Mouse (Mus musculus) testis, adult 2 months (tissue): Measurements from ENCODE around the gene Rnd2. TPM values are rescaled to one million over a fixed set of nuclear protein-coding genes. Genes with fewer than 3 reads are reported as not detected.
"Not testable (repeated sequence)": the region's sequence is repeated elsewhere in the genome, so short reads cannot be mapped to it uniquely, and the experiment has no call there.

Source experiments
- H3K27ac ChIP-seq: fragments of 200-500 bp; 2 replicates; pipeline ENCODE4 v1.5.1; 2012; ENCODE audit warnings: low read depth, low read length; ENCODE audit not compliant: control insufficient read depth, insufficient read depth
- H3K27me3 ChIP-seq: fragments of 200-500 bp; 2 replicates; pipeline ENCODE4 v1.6.1; 2012; ENCODE audit warnings: mild to moderate bottlenecking, low read length, moderate library complexity; ENCODE audit not compliant: control insufficient read depth, insufficient read depth
- H3K36me3 ChIP-seq: fragments of 200-500 bp; 2 replicates; pipeline ENCODE4 v1.6.1; 2012; ENCODE audit warnings: mild to moderate bottlenecking, low read length; ENCODE audit not compliant: control insufficient read depth, insufficient read depth
- H3K4me1 ChIP-seq: fragments of 200-500 bp; 2 replicates; pipeline ENCODE4 v1.6.1; 2012; ENCODE audit warnings: low read length; ENCODE audit not compliant: control insufficient read depth, insufficient read depth
- H3K4me3 ChIP-seq: fragments of 200-500 bp; 2 replicates; pipeline ENCODE4 v1.5.1; 2012; ENCODE audit warnings: low read depth, mild to moderate bottlenecking, low read length, moderate library complexity, mixed read lengths; ENCODE audit not compliant: control insufficient read depth
- CTCF ChIP-seq: fragments of 200-500 bp; IDR thresholded peaks from 2 replicates; pipeline ENCODE4 v1.5.1; 2012; ENCODE audit warnings: low read depth, mild to moderate bottlenecking, inconsistent platforms, low read length, moderate library complexity; ENCODE audit not compliant: control insufficient read depth, insufficient read depth, insufficient replicate concordance
- POLR2A ChIP-seq: fragments of 200-500 bp; IDR thresholded peaks from 2 replicates; pipeline ENCODE4 v1.6.1; 2012; ENCODE audit warnings: low read depth, mild to moderate bottlenecking, inconsistent platforms, low read length, moderate library complexity; ENCODE audit not compliant: control insufficient read depth
- polyA plus RNA-seq: library from polyadenylated mRNA; depleted of rRNA; stranded (reverse); fragments of >200 nt; gene quantifications from 2 replicates; pipeline ENCODE4 v1.2.3, GENCODE M21; 2012

Rnd2 gene
- polyA plus RNA-seq, 1 experiment: 21.1 TPM

DNA sequence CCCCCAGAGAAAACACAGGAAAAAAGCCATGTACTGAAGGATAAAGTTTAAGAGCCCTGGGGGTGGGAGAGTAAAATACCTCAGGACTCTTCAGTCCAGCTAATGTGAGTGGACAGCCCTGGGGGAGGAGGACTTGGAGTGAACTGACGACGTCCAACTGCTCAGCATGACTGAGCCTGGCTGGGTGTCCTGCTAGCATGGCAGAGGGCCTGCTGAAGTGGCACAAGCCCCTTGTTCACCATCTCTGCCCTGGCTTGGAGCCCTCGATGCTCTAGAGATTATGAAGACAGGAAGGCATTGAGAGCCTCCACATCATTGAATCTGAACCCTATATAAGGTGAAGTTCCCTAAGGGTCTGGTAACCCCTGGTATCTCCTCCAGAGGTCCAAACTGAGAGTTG, 7.1 kb downstream of the Rnd2 start:
- Histone ChIP-seq H3K4me3 (no peak overlapping the region), H3K27me3 (no peaks in the 10 kb centered on the region), H3K4me1 (peaks cover 15% of the 10 kb centered on the region), H3K36me3 (no peaks in the 10 kb centered on the region), H3K27ac (no peak overlapping the region)
- TF ChIP-seq CTCF (no peak), POLR2A (no peak)

DNA sequence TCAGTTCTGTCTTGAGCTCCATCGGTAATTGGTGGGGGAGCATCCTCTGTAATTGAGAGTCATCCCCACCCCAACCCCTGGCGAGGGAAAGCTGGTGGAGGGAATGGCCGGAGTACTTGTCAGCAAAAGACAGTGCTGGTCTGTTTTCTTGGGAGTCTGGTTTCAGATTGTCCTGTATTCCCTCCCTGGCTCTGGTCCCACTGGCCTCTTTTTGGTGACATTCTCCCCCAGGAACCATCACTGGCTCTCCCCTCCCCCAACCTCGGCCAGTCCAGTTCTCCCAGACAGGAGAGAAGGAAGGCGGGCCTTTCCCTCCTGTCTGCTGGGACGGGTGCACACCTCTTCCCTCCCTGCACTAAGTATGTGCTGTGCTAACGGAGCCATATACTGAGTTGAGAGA, 7.5 kb downstream of the Rnd2 start:
- TF ChIP-seq CTCF (no peak), POLR2A (no peak)
- no peaks in the 10 kb centered on the region for H3K27me3 ChIP-seq
- no peak overlapping the region for H3K27ac ChIP-seq
- peaks cover 15% of the 10 kb centered on the region for H3K4me1 ChIP-seq
- H3K4me3 ChIP-seq: no peak overlapping the region
- H3K36me3 ChIP-seq: no peaks in the 10 kb centered on the region

DNA sequence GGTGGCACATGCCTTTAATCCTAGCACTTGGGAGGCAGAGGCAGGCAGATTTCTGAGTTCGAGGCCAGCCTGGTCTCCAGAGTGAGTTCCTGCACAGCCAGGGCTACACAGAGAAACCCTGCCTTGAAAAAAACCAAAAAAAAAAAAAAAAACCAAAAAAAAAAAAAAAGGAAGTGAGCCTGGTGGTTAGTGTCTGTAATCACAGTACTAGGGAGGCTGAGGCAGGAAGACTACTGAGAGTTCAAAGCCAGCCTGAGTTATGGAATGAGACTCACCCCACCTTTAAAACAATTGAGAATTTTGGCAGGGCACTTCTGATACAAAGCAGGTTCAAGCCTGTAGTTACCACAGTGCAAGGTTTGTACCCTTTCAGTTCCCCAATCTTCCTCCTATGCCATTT, 8.9 kb downstream of the Rnd2 start:
- not testable (repeated sequence) for H3K36me3 ChIP-seq, H3K4me3 ChIP-seq, H3K27ac ChIP-seq, H3K27me3 ChIP-seq
- H3K4me1 ChIP-seq: peaks cover 11% of the 10 kb centered on the region

DNA sequence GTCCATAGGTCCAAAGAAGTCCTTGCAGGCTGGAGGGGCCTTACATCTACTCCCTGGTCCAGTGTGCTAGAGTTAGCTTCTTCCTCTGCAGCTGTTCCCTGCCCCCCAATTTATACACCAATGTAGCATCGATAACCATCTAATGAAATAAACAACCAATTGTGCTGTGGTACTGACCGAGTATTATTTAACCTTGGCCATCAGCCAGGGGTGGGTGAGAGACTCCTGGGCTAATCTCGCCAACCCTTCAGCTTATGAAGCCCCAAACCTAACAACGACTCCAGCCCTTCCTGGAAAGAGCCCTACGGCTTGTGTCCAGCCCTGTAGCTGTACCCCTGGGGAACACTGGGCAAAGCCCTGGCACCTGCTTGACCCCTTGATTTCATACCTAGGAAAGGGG, 9.5 kb downstream of the Rnd2 start:
- Histone ChIP-seq H3K4me1 (peaks cover 12% of the 10 kb centered on the region), H3K27me3 (no peaks in the 10 kb centered on the region), H3K4me3 (no peak overlapping the region), H3K27ac (no peak overlapping the region), H3K36me3 (no peaks in the 10 kb centered on the region)
- no peak for TF ChIP-seq CTCF
- TF ChIP-seq POLR2A: no peak

DNA sequence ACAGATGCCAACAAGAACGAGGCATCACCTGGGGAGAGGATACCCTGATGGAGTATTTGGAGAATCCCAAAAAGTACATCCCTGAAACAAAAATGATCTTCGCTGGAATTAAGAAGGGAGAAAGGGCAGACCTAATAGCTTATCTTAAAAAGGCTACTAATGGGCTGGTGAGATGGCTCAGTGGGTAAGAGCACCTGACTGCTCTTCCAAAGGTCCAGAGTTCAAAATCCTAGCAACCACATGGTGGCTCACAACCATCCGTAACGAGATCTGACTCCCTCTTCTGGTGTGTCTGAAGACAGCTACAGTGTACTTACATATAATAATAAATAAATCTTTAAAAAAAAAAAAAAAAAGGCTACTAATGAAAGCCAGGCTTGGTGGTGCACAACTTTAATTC, 11.6 kb downstream of the Rnd2 start:
- not testable (repeated sequence) for H3K36me3 ChIP-seq, H3K27me3 ChIP-seq, H3K27ac ChIP-seq, H3K4me3 ChIP-seq
- peaks cover 14% of the 10 kb centered on the region for H3K4me1 ChIP-seq

DNA sequence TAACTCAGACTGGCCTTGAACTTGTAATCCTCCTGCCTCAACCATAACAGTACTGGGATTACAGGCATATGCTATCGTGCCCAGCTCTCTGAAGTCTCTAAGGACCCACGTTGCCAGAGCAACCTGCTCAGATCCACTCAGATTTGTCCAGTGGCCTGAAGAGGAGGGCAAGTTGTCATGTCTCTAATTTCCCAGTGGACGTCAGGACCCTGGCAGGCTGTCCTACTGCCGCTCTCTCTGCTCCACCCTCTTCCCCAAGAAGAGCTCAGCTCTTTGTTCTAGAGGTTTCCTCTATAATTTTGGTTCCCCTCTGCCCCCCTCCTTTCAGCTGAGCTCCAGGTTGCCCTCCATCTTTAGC, 12.4 kb downstream of the Rnd2 start:
- Histone ChIP-seq H3K4me1 (peaks cover 14% of the 10 kb centered on the region), H3K27ac (no peak overlapping the region), H3K4me3 (no peak overlapping the region), H3K27me3 (no peaks in the 10 kb centered on the region), H3K36me3 (no peaks in the 10 kb centered on the region)
- no peak for TF ChIP-seq POLR2A
- no peak for TF ChIP-seq CTCF

DNA sequence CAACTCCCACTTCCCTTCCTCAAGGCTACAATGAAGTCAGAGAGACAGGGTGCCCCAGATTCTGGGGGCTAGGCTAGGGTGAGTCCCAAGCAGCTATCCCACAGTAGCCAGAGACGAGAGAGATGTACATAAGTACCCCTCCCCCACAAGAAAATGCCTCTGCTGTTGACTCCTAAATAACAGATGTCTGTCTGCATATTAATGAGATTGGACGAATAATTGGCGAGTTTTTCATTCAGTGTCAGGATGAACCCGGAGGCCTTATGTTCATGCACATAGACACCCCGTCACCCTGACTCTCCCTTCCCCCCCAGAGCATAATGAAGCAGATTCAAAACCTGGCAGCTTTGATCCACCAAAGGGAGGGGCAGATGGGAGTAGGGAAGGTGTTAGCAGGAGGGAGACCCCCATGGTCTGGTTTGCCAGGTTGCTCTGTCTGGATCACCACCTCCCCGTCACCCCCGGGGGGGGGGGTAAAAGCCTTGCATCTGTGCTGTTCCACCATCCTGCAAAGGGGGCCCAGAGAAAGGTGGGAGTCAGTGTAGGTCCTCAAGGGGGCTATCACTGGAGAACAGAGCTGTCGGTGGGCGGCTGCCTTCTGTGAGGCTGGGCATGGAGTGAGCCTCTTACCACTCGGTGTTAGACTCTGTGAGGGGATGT, 12.9 kb downstream of the Rnd2 start:
- Histone ChIP-seq H3K4me1 (peaks cover 11% of the 10 kb centered on the region), H3K4me3 (no peak overlapping the region)

DNA sequence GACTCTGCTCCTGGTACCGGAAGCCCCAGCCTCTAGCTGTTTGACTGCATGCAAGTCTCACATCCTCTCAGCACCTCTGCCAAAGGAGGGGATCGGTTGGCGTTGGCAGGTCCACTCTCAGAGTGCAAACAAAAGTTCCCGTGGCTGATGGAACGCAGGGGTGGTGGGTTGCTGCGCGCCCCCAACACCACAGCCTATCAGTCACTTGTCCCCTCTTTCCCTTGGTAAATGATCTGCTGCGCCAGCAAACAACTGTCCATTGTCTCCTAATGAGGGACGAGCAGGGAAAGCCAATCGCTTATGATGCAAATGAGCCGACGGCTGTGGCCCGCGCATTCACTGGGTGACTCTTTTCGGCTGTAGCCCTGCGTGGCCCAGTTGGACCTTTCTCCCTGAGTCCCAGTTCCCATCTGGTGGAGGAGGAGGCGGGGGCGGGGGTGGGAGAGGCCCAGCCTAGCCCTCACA, 14.4 kb downstream of the Rnd2 start:
- Histone ChIP-seq H3K36me3 (no peaks in the 10 kb centered on the region), H3K27me3 (no peaks in the 10 kb centered on the region), H3K27ac (0 out of 2 replicates have a peak overlapping the region, but pooled peaks have one; percentile 54), H3K4me1 (peaks cover 8% of the 10 kb centered on the region), H3K4me3 (peak overlapping the region; percentile 72)
- TF ChIP-seq POLR2A (no peak), CTCF (no peak)

More for the DNA sequence above, 12.9 kb downstream of the Rnd2 start:
- TF ChIP-seq POLR2A (no peak), CTCF (no peak)
- H3K27me3 ChIP-seq: no peaks in the 10 kb centered on the region
- H3K27ac ChIP-seq: no peak overlapping the region
- no peaks in the 10 kb centered on the region for H3K36me3 ChIP-seq
